Mouse (Mus musculus) heart, postnatal 0 days (tissue): ENCODE data around the gene Homer3.

Source experiments
- CTCF ChIP-seq: IDR thresholded peaks from 2 replicates; pipeline ENCODE4 v1.5.1; 2016; ENCODE audit warnings: antibody characterized with exemption, control low read depth, low read depth
- EP300 ChIP-seq: IDR thresholded peaks from 2 replicates; pipeline ENCODE4 v1.6.1; 2016; ENCODE audit warnings: antibody characterized with exemption, low read depth

DNA sequence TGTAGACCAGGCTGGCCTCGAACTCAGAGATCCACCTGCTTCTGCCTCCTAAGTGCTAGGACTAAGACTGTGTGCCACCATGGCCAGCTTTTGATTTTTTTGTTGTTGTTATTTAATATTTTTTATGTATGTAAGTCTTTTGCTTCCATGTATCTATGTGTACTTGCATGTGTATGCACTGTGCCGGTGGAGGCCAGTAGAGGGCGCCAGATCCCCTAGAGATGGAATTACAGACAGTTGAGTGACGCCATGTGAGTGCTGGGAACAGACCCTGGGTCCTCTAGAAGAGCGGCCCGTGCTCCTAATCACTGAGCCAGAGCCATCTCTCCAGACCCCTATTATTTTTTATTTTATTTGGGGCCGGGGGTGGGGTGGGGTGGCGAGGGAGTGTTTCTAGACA, 4.1 kb downstream of the Homer3 start:
- TF ChIP-seq CTCF (0 out of 2 replicates have a peak, but pooled peaks have one; percentile 0), EP300 (no peak)
